Mouse (Mus musculus) adrenal gland (tissue): ENCODE measurements at regions not wholly inside any gene's neighbourhood (a gene's known extent, or its start where the extent isn't known, plus 50 kb on each side); places are given as distances from the start of the nearest gene placed in this dataset.
"Not testable (repeated sequence)": the region's sequence is repeated elsewhere in the genome, so short reads cannot be mapped to it uniquely, and the experiment has no call there.

Experiments used
- intact Hi-C: fragments of 180-260 bp; cut with DNase I; formaldehyde crosslinking; loops from one replicate; pipeline ENCODE4 v1.15.1; 2025

DNA sequence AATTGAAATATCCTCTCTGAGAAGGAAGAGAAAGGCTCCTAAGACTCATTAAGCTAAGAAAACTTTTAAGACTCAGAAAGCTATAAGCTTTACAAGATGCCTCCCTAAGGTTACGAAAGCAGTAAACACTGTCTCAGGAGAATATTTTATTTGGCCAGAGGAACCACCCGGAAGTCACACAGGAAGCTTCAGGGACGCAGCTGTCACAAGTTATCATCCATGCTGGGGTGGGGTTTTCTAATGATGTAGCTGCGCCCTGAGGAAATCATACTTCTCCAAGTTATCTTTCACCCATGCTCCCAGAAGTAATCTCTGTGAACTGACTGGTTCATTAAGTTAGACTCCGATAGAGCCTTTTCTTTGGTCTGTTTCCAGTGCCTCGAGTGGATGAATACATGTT lies 102.0 kb upstream of the Fam78b start:
- intact Hi-C loops, result no loop called here

DNA sequence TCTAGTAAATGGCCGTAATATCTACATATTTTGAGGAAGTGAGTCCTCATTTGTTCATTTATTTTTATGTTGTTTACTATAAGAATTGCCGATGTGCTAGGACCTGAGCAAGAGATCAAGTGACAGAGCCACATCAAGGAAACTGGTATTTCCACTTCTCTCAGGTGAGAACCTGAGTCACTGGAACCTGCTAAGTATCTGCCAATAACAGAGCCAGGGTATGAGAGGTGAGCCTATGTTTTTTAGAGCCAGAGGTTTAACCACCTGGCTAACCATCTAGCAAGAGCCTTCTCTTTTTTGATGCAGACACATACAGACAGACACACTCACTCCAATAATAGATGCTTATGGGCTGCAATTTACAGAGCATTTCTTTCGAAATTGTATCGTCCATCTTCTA lies 101.2 kb upstream of the Fam78b start:
- intact Hi-C loops, result no loop called here

GRCm38 (mm10) chr1:166900441-166901161 lies 100.6 kb upstream of the Fam78b start:
- intact Hi-C loops, result no loop called here

GRCm38 (mm10) chr1:166901574-166901973 lies 99.6 kb upstream of the Fam78b start:
- intact Hi-C loops, result no loop called here

GRCm38 (mm10) chr1:166903417-166903816 lies 97.8 kb upstream of the Fam78b start:
- intact Hi-C loops, result no loop called here

GRCm38 (mm10) chr1:166908231-166908805 lies 92.9 kb upstream of the Fam78b start:
- intact Hi-C loops, result no loop called here

GRCm38 (mm10) chr1:166912195-166912594 lies 89.0 kb upstream of the Fam78b start:
- intact Hi-C loops, result not testable (repeated sequence)

DNA sequence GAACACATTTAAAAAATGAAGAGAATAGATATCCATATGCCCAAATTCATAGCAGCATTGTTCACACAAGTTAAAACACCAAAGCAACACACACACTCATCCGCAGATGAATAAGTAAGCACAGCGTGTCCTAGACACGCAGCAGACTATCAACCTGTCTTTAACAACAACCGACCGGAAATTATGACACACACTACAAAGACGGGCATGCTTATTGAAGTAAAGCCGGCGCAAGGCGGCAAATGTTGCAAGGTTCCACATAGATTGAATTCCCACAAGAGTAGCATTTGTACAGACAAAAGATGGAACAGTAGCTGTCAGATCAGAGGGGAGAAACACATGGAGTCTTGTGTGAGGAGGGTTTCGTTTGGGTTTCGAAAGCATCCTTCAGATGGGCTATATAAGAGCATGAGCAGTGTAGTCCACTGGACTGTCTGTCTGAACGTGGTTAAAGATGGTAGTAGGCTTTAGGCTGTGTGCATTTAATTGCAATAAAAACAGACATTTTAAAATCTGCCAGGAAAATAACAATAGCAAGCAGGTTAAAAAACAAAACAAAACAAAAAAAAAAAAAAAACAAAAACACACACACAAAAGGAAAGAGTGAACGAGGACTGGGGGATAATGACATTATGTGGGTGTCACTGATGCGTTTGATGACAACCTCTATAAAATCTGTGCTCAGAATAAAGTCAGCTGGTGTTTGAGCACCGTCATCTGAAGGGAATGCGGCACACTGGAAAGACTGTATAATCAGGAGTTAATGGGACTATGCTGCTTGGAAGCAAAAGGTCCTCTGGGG lies 78.1 kb upstream of the Fam78b start:
- intact Hi-C loops, result no loop called here

- intact Hi-C loops, result no loop called here
These were observed 77.6 kb upstream of the Fam78b start for GRCm38 (mm10) chr1:166923713-166923975.

- intact Hi-C loops, result no loop called here
These were observed 77.1 kb upstream of the Fam78b start for GRCm38 (mm10) chr1:166924126-166924525.

DNA sequence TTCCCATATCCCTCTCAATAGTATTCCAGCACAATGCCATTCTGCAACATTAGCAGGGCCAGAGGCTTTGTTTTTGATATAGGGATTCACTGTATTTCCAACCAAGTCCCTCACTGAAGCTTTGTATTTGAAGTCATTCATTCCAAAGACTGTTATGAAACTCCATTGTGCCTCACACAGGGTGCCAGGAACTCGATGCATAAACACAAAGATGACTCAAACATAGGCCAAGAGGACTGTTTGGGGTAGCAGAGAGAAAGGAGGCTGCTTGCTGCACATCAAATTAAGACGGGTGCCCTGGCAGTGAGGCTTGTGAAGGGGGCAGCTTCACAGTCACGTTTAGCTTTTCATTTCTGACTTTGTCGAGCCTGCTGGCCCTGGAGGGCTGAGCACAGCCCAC lies 75.1 kb upstream of the Fam78b start:
- intact Hi-C loops, result no loop called here

- intact Hi-C loops, result not testable (repeated sequence)
These were observed 61.5 kb upstream of the Fam78b start for GRCm38 (mm10) chr1:166939744-166940143.

- intact Hi-C loops, result not testable (repeated sequence)
These were observed 60.8 kb upstream of the Fam78b start for GRCm38 (mm10) chr1:166940146-166941076.

DNA sequence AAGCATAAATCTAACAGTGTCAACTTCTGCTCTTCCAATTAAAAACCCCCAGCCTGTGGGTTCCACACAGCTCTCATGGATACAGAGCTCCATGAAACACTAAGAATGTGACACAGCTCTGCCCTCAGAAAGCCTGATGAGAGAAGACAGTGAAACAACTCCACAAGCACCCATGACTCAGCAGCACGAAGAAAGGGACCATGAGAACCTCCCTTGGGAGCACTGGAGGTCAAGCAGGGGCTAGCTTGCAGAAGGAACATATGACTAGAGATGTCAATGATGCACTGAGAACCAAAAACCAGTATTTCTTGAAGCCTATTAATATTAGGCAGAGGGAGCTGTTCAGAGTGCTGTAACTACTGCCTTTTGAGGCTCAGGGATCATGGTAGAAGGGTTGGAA lies 59.0 kb upstream of the Fam78b start:
- intact Hi-C loops, result no loop called here

- intact Hi-C loops, result no loop called here
These were observed 56.7 kb upstream of the Fam78b start for GRCm38 (mm10) chr1:166944540-166944939.

- intact Hi-C loops, result no loop called here
These were observed 53.1 kb upstream of the Fam78b start for GRCm38 (mm10) chr1:166947844-166948702.
